Mouse (Mus musculus): ENCODE data around the gene Ttll5.

Ttll5 gene

GRCm38 (mm10) chr12:86097781-86098180, 273.3 kb downstream of the Ttll5 start:
- no peak for DNase-seq (ENCODE audit: low read depth, low spot score)

DNA sequence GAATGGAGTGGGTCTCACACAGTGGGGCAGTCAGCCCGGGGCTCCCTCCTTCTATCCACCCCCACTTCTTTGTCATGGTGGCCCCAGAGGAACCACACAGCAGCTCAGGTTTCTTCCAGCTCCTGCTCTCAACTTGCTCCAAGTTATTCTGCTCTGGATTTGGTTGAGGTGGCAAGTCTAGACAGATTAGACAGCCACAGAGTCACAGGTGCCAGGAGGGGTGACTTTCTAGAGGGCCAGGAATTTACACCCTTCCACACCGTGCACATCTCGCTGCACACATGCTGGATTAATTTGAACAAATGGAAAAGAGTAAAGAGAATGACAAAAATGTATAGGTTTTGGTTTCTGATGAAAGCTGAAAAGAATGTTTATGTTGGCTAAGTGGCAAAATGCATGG, 276.3 kb downstream of the Ttll5 start:
- DNase-seq (ENCODE audit: low read depth, low spot score): no peak

DNA sequence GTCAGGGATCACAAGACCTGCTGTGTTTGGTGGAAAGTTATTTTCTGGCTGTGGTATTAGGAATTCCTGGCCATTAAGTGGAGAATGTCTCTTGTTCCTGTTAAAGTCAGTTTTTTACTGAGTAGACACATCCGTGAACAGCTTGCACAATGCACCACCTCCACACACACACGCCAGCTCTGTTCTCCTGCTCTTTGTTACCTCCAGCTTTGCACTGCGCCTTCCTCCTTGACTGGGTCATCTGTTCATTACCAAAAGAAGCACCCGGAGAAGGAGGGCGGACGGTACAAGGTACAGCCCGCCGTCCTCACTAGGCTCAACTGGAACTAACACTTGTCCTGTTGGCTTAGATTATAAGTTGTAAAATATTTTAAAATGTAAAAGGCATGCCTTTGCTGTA, 278.2 kb downstream of the Ttll5 start:
- no peak for DNase-seq (ENCODE audit: low read depth, low spot score)

DNA sequence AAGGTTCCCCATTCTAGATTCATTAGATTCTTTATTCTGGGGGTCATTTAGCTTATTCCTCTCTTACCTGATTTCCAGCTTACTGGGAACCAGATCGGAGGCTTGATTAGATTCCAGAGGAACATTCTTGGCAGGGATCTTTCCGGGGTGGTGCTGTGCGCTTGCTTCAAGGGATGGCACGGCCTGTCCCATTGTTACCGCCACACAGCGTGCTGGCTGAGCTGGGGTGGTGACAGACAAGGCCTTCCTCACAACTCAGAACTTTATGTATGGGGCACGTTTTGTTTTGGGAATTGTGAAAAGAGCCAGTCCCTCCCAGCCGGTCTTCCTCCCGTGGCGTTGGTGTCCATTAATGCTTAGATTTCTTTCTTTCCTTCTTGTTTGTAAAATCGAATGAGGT, 278.9 kb downstream of the Ttll5 start:
- DNase-seq (ENCODE audit: low read depth, low spot score): peak; percentile 32

GRCm38 (mm10) chr12:86103852-86104251, 279.4 kb downstream of the Ttll5 start:
- DNase-seq (ENCODE audit: low read depth, low spot score): no peak

GRCm38 (mm10) chr12:86104297-86104696, 279.8 kb downstream of the Ttll5 start:
- DNase-seq (ENCODE audit: low read depth, low spot score): no peak

- DNase-seq (ENCODE audit: low read depth, low spot score): no peak
Measured at GRCm38 (mm10) chr12:86105546-86105945, 281.1 kb downstream of the Ttll5 start.

GRCm38 (mm10) chr12:86106086-86106485, 281.6 kb downstream of the Ttll5 start:
- no peak for DNase-seq (ENCODE audit: low read depth, low spot score)

DNA sequence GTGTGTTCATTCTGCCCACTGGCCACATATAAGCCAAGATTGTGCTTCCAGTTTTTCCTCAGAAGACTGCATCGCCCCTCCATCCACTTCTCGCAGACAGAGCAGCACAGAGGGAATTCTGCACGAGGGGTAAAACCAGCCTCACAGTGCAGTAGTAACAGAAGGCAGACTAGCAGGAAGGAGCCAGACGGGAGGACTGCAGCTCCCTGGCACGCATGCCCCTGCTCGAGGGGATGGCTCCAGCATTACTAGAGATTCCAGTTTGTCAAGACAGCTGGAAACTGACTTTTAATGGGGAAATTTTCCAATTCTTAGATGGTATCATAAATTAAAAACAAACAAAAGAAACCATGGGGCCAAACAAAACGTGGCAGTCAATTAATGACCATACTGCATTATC, 283.2 kb downstream of the Ttll5 start:
- DNase-seq (ENCODE audit: low read depth, low spot score): no peak

DNA sequence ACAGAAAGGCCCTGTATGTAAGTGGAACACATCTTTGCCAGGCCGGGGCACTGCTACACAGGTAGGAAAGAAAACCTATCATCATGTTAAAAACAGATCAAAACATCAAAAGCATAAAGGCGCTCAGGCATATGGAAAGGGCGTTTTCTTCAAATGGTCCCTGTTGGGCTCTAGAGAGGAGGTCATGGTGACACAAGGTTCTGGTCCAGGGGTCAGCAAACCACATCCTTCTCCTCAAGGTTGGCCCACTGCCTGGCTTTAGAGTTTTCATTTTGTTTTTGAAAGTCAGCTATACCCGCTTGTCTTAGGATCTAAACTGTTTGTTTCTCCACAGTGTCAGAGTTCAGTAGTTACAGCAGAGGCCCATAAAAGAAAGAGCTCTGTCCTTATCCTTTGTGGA, 285.1 kb downstream of the Ttll5 start:
- DNase-seq (ENCODE audit: low read depth, low spot score): no peak

- DNase-seq (ENCODE audit: low read depth, low spot score): peak; percentile 62
Measured at GRCm38 (mm10) chr12:86110637-86111036, 286.2 kb downstream of the Ttll5 start.
